Mouse (Mus musculus): ENCODE results near the gene Gm13289.
"Not testable (repeated sequence)": the region's sequence is repeated elsewhere in the genome, so short reads cannot be mapped to it uniquely, and the experiment has no call there.

DNA sequence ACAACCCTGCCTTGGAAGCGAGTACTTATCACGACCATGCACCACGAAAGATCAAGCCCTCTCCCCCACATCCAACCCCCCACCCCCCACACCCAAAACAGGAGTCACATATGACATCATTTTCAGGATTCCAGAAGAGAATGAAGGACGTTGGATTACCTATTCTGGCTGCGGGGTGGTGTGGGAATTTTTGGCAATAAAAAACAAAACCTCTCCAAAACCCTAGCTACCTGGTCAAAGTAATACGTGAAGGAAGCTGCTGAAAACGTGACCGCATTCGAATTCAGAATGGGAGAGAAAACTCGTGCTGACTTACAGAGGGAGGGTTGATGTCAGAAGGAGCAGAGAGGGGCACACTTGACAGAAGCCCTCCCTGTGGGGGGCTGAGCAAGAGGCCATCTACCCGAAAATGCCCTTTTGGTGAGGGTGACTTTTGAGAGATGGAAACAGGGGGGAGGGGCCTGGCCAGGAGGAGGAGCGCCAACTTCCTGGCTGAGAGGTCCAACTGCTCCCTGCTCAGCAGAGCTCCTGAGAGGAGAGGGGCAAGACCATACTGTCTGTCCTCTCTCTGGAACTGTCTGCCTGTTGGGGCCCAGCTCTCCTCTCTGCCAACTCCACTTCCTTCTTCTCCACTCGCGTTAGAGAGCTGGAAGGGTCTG lies 17.0 kb upstream of the Gm13289 start, which contains the start of gene Gm13283:
- not testable (repeated sequence) for TF ChIP-seq CTCF (IDR thresholded peaks at IDR 0.05; ENCODE audit: insufficient read depth, low read length); POLR2A (IDR thresholded peaks at IDR 0.05; ENCODE audit: borderline replicate concordance, extremely low read depth, low read depth, low read length)
